Mouse (Mus musculus) layer of hippocampus, postnatal 25 days (tissue): ENCODE measurements around the gene Katnb1. TPM values are rescaled to one million over a fixed set of nuclear protein-coding genes. Genes with fewer than 3 reads are reported as not detected.
A peak's percentile ranks its signal among the peaks of the same experiment; 100 is the strongest.

ENCODE experiments used
- DNase-seq, 2 experiments: peaks; one replicate each; pipeline ENCODE4 v3.0.0; 2022; ENCODE audit warnings: mixed read lengths in 2 of 2, low spot score in 1 of 2; ENCODE audit errors: extremely low spot score in 1 of 2
- total RNA-seq, 2 experiments: library from RNA; stranded (reverse); gene quantifications; 2 replicates each; pipeline ENCODE4 v1.2.3; 2021

The Katnb1 gene
- total RNA-seq: 10 to 100 TPM; 40.1 to 45.4 TPM

DNA sequence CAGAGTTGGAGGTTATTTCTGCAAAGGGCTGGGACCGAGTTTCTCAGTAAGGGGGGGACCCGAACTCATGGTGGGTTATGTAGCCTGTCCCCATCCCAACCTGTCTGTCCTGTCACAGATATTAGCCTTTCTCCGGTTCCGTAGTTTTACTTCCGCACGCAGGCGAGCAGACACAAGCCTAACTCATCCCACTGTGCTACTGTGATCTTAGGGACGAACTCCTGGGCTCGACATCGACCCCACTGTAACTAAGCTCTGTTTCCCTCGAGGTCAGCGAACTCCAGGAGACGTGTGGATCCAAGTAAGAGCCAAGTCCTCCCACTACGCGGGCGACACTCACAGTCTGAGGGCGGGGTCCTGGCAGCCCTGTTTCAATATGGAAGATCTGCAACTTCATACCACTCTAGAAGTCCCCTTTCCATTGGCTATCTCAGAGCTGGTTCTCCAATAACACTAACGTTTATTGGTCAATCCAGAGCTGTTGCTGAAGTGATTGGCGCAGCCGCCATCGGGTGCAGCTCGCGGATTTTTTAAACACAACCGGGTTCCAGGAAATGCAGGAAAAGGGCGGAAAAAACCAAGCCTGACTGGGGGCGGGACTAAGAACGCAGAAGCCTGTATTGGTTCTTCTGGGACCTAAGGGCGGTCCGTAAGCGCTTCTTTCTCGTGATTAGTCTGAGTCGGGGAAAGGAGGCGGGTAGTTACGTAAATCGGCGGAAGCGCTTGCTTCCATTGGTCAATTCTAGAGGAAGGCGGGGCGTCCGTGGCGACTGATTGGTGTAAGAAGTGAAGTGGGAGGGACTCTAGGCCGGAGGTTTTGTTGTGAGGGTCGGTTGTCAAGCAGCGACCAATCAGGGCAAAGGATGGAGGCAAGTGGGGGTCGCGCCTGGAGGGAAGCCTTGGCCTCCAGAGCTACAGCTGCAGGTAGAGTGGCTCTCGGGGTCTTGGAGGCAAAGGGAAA, at the start of gene Katnb1:
Gene Katnb1, plus strand, starts transcription at position 806 of the 961 bp plus-strand sequence.
- peak; percentile 86 to 88 for DNase-seq

DNA sequence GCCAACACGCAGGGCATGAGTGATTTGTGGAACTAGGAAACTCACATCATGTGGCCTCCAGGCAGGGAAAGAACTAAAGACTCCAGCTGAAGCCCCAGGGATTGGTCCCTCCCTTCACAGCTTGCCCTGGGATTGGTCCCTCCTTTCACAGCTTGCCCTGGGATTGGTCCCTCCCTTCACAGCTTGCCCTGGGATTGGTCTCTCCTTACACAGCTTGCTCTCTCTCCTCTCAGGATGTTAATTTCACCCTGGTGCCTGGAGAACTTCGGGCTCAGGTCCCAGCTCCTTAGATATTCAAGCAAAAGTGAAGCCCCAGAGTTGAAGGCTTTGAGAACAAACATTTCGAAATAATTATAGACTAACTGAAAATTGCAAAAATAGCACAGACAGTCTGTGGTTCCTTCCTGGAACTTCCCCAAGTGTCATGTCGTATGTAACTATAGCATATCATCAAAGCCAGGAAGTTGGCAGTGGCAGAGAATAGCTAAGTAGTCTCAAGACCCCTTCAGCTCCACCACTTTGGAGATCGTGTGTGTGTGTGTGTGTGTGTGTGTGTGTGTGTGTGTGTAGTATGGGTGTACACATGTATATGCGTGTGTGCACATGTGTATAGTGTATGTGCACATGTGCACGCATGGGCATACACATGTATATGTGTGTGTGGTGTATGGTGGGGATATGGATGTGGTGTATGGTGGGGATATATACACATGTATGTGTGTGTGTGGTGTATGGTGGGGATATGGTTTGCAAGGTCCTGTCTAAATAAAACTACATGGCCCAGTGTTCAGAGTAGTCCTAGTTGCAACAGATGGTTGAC, 43.7 kb upstream of the Katnb1 start:
- peak in 1 of 2 experiments; percentile 9 for DNase-seq

DNA sequence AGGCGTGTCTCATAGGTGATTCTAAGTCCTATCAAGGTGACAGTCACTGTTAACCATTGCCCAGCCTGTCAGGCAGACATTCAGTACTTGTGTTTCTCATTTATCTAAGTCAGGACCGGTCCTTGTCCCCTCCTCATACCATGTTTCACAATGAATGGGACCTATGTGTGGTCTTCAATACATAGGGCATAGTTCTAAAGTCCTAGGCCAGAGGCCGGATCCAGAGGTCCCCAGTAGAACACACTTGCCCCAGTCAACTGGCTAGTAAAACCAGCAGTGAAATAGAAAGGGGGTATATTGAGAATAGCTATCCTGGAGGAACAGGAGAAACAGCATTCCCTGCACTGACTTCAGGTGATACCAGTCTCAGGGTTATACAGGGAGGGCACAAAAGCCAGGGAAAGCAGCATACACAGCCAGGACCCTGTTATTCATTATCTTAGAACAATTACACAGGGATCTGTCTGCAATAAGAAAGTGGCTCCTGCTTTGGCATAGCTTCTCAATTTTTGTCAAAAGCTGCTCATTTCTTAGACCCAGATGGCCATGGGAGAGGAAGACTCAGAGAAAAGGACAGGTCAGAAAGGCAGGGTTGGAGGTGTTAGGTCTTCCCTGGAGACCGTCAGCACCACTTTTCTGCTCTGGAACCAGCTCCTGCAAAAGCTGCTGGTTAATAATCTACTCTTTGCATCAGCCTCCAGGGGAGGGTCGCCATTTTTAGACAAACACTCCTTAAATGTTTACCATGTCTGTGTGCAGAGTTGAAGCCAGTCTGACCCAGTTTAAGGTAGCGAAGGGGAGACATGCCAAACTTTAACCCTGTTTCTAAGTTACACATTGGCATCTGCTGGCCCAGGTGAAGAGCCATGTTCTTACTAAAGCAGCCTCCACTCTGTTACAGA, 38.9 kb upstream of the Katnb1 start:
- DNase-seq: no peak

DNA sequence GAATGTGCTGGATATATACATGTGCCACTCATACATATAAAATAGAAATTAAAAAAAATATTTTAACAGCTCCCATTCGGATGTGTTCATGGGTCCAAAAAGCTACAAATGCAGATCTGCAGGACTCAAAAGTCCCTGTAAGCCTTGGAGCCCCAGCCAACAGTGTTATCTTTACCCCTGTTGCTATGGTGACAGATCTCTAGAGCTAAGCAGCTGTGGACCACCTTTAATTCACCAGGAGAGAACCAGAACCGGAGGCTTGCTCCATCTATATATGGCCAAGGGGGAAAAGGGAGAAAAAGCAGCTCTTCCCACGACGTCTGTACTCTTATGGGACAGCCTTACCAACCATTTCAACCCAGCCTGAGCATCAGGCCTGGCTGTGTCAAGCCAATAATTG, 36.2 kb upstream of the Katnb1 start:
- DNase-seq: no peak

DNA sequence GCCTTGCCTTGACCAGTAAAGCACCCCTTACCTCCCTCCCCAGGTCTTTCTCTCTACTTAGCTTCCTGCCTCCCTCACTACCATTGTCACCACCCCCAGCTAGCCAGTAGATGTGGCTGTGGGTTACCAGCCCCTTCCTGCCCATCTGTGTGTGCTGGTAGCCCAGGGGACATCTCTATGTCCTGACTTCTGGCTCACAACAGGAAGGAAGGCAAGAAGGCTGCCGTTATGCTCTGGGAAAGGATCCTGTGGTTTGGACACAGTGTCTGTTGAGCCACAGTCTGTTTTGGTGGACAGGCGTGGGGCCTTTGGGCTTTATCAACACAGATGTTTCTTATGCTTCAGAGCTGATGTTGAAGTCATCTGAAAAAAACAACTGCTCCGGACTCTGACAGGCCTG, 34.0 kb upstream of the Katnb1 start:
- no peak for DNase-seq

DNA sequence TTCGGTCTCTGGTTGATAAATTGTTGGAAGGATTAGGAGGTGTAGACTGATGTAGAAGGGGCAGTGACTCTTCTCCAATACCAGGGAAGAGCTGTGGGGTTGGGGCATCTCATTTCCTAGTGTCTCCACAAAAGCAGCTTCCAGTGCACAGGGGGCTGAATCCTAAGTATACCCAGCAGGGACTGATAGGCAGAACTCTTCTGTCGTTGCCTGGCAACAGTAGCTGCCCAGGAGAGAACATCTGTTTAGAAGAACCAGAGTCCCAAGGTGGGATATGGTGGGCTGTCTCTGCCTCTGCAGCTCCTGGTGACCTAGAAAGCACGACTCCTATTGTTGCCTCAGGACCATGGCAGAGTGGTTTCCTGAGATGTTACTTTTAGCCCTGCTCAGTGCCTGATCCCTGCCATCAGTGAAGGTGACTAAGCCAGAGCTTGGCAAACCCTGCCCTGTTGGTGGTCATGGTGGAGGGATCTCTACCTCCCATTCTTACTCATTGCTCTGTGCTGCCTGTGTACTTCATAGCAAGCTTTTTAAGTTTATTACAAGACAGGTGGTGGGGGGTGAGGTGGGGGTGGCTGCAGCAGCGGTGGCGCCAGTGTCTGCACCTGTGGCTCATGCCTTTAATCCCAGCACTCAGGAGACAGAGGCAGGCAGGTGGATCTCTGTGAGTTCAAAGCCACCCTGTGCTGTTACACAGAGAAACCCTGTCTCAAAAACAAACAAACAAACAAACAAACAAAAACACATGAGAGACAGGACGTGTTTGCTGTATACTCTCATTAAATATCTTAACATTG, 32.9 kb upstream of the Katnb1 start:
- DNase-seq: no peak

DNA sequence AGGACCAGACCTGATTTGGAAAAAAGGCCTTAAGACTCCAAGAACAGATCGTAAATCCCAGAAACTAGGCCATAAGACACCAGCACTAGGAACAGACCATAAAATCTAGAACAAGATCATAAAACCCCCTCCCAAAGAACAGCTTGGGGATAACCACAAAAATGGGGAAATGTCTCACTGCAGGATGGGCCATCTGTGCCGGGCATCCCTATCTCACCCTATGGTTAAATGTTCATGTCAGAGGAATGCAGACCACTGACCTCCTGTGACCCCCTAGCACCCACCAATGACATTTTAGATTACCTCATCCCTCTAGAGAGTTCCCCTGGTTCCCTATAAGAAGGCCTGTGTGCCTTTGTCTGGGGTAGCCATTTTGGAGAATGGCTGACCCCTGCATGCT, 31.4 kb upstream of the Katnb1 start:
- DNase-seq: no peak

DNA sequence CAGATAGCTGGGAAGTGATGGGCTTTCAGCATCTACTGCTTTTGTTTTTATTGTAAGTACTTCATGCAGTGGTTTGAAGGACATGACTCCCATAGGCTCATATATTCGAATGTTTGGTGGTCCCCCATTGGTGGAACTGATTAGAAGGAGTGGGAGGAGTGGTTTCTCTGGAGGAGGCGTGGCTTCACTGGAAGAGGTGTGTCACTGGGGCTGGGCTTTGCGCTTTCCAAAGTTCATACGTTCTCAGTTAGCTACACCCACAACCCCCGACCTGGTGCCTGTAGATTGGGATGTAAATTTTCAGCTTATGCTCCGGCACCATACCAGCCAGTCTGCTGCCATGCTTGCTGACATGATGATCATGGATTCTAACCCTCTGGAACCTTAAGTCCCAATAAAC, 26.5 kb upstream of the Katnb1 start:
- DNase-seq: no peak

DNA sequence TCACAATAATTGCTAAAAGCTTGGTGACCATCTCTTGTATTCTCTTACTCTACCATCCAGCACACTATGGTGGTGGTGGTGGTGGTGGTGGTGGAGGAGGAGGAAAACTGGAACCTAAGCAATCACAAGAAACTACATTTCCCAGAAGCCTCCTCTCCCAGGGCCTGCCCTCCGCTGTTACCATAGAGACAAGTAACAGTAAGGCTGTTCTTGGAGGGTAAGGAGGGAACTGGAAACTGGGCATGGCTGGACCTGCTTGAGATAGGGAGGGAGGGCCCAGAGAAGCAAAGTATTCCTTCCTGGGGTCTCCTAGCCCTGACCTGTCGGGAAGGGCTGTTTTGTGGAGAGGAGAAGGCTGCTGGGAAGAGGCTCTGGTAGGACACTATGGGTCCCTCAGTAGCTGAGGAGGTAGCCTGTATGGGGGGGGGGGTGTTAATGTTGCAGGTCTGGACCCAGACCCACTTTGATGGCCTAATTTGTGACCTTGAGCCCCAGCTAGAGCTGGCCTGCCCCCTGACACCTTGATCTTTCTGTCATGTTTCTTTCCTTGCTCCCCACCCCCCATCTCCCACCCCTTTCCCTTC, 26.0 kb upstream of the Katnb1 start, which contains the start of gene Drc7:
Gene Drc7, plus strand, starts transcription at position 177 of the 584 bp plus-strand sequence.
- no peak for DNase-seq

DNA sequence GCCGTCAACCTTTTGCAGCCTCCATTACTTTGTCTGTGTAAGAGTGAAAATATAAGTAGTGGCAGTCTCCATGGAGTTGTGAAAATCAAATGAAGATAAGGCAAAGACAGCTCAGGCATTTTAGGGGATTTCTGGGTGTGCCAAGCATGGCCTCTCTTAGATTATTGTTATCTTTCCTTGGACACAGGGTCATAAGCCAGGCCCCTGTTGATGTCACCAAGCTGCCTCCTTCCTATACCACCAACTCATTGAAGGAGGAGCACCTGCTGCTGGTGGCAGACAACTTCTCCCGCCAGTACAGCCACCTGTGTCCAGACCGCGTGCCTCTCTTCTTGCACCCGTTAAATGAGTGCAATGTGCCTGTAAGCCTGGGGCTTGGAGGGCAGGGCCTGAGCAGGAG, 24.6 kb upstream of the Katnb1 start:
- no peak for DNase-seq

DNA sequence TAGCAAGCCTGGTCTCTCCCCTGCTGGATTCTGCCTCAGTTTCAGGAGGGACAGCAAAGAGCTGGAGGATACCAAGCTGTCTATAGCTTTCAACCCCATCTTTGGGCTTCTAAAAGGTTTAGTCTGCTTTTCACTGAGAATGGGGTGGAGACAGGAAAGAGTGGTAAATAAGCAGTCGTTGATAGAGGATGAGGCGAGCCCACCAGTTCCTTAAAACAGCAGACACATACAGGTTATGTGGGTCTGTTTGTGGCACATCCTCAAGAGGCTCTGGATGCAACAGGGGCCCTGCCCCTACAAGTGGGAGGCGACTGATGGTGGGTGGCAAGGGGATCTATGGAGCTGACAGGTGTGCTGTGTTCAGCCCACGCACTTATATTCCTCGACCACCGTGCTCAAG, 22.3 kb upstream of the Katnb1 start:
- no peak for DNase-seq

DNA sequence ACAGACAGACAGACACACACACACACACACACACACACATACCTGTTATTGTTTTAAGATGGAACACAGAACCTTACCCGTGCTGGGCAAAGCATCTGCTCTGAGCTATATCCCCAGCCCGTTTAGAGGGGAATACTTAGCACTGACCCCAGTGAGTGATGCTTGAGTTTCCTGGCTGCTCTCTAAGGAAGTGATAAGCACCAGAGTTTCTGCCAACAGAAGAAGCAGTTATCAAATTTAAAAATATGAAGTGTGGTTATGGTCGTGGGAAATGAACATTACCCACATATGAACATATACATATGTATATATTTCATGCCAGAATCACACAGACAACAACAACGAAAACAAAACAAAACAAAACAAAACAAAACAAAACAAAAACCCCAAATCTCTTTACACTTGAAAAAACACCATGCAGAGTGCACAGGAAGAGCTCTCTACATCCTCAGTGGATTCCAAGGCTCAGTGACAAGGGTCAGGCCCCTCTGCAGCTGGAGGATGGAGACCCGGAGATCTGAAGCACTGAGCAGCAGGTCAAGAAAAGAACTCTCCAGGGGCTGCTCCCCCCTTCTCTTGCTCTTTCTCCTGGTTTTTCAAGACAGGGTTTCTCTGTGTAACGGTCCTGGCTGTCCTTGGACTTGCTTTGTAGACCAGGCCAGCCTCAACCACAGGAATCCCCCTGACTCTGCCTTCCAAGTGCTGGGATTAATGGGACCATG, 21.0 kb upstream of the Katnb1 start:
- no peak for DNase-seq

DNA sequence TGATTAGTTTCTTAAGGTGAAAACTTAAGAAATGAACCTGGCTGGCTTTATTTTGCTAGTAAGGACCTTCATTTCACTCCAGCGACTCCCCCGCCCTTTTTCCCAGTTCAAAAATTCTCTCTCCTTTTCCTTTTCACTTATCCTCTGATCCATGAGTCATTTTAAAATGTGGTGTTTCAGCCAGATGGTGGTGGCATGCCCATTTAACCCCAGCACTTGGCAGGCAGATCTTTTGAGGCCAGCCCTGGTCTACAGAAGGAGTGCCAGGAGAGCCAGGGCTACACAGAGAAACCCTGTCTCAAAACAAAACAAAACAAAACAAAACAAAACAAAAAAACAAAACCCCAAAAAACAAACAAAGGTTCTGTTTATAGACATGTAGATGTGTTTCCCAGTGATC, 16.5 kb upstream of the Katnb1 start:
- no peak for DNase-seq

DNA sequence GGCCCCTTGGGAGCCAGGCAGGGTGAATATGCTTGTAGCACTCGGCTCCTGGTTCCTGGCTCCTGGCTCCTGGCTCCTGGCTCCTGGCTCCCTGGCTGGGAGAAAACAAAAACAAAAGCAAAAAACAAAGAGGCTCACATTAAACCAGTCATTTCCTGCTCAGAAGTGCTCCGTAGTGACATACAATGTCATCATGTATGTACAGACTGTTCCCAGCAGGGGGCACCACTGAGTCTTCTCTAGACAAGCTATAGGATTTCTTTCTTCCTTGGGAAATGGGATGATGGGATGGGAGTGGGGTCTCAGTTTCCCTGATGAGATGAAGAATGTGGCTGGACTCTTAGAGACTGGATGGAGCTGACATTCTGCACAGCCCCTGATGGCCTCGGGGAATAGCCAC, 13.4 kb upstream of the Katnb1 start:
- DNase-seq: peak in 1 of 2 experiments; percentile 69

DNA sequence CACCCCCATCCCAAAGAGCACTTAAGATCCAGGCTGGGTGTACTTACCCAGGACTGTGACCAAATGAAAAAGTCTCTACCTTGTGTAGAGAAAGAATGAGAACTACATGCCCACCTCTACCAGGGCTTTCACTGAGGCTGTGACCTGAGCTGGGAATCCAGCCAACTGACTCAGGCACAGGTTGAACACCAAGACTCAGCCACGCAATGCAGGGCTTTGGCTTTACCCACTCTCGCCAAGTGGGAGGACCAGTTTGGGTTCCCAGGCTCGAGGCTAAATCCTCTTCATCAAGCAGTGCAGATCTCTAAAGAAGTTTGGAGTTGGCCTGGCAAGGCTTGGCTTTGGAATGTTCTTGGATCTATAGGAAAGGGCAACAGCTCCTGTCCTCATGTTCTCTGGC, 5.5 kb upstream of the Katnb1 start:
- DNase-seq: no peak

DNA sequence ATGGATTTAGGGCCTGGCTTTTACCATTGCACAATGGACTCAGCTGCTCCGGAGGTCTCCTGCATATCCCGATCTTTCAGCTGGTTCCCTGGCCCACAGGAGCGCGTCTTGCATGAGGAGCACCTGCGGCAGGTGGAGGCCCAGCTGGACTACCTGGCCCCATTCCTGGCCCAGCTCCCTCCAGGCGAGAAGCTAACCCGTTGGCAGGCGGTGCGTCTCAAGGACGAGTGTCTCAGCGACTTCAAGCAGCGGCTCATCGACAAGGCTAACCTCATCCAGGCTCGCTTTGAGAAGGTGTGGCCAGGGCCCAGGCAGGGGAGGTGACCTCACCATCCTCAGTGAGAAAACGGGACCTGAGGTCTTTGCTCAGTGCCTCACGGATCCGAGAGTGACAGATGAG, 4.8 kb upstream of the Katnb1 start:
- no peak for DNase-seq

DNA sequence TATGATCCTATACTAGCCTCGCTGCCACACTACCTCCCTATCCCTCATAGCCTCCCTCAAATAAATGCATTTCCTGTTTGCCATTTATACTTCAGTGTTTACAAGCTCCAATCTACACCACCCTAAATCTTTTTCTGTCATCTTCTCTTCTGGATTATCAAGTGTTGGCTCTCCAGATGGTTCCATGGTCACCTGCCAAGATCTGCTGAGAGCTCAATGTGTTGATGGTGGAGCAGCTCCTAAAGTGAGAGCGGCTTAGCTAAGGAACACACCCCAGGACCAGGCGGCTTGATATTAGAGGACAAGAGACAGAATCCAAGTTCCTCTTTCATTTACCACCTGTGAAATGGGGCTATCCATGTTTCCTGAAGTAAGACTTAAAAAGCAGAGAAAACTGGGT, 2.9 kb upstream of the Katnb1 start:
- no peak for DNase-seq

DNA sequence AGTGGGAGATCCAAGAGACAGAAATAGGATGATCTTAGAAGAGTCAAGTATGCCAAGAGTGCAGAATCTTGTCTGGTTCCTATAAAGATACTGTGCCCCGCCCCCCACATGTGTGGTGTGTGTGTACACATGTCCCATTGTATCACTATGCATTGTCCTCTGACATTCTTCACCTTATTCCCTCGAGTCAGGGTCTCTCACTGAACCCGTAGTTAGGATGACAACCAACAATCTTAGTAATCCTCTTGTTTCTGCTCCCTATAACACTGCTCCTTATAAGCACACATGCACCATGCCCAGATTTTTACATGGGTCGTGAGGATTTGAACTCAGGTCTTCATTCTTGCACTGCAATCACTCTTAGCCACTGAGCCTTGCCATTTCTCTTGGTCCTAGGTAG, 1.7 kb upstream of the Katnb1 start:
- DNase-seq: no peak

DNA sequence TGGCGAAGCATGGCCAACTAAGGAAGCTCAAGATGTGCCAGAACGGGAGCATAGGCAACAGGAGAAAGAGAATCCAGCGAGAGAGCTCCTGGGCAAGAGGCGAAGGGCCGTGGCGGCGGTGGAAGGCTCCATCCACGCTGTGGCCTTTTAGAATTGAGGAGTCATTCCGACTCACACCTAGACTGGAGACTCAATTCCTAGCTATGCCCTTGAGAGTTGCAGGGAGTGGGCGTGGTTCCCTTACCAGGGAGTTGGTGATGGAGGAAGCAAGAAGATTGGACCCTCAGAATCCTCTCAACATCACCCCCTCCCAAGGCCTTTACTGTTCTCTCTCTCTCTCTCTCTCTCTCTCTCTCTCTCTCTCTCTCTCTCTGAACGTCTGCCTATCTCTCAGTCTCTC, 664 bp downstream of the Katnb1 start:
- no peak for DNase-seq
